Mouse (Mus musculus) stomach, postnatal 0 days (tissue): Measurements from ENCODE around the gene Tepp. TPM values are rescaled to one million over a fixed set of nuclear protein-coding genes. Genes with fewer than 3 reads are reported as not detected.

Source experiments
- ATAC-seq: fragments of 200-750 bp; cut with Nextera tagmentation; 2 replicates; pipeline ENCODE4 v1.8.0; 2017; ENCODE audit not compliant: low FRiP score, low TSS enrichment
- DNase-seq: peaks from one replicate; pipeline ENCODE4 v3.0.0-alpha.2; 2016; ENCODE audit warnings: low spot score
- H3K27ac ChIP-seq: fragments of 300-500 bp; sonication (generic); replicated peaks from 2 replicates; pipeline ENCODE4 v1.5.1; 2014; ENCODE audit warnings: mild to moderate bottlenecking, control low read depth
- H3K27me3 ChIP-seq: fragments of 300-500 bp; sonication (generic); 2 replicates; pipeline ENCODE4 v1.6.1; 2014; ENCODE audit warnings: low read length; ENCODE audit not compliant: control insufficient read depth, insufficient read depth
- H3K36me3 ChIP-seq: fragments of 300-500 bp; sonication (generic); 2 replicates; pipeline ENCODE4 v1.6.1; 2014; ENCODE audit warnings: low read length, mixed read lengths; ENCODE audit not compliant: control insufficient read depth, insufficient read depth
- H3K4me1 ChIP-seq: fragments of 300-500 bp; sonication (generic); replicated peaks from 2 replicates; pipeline ENCODE4 v1.6.1; 2014; ENCODE audit warnings: antibody characterized with exemption; ENCODE audit not compliant: control insufficient read depth, insufficient read depth
- H3K4me2 ChIP-seq: fragments of 300-500 bp; sonication (generic); replicated peaks from 2 replicates; pipeline ENCODE4 v1.6.1; 2014; ENCODE audit warnings: low read depth, mild to moderate bottlenecking, control low read depth, moderate library complexity
- H3K4me3 ChIP-seq: fragments of 300-500 bp; sonication (generic); 2 replicates; pipeline ENCODE4 v1.5.1; 2014; ENCODE audit warnings: low read depth, low read length, control low read depth
- H3K9ac ChIP-seq: fragments of 300-500 bp; sonication (generic); 2 replicates; pipeline ENCODE4 v1.6.1; 2014; ENCODE audit warnings: mild to moderate bottlenecking, low read length, control low read depth, mixed read lengths
- H3K9me3 ChIP-seq: fragments of 300-500 bp; sonication (generic); 2 replicates; pipeline ENCODE4 v1.6.1; 2016; ENCODE audit warnings: low read length; ENCODE audit not compliant: control insufficient read depth
- CTCF ChIP-seq: IDR thresholded peaks from 2 replicates; pipeline ENCODE4 v1.5.1; 2016; ENCODE audit warnings: antibody characterized with exemption, low read depth, mild to moderate bottlenecking, moderate library complexity
- EP300 ChIP-seq: optimal IDR thresholded peaks from 2 replicates; pipeline ENCODE3; 2016; ENCODE audit warnings: antibody characterized with exemption
- WGBS: fragments of 180-500 bp; shearing (Covaris S2); extraction: QIAGEN DNeasy Blood & Tissue Kit; methylation state at CpG from one replicate; pipeline ENCODE4 v1.1.7; 2014; 5-methylcytosine and 5-hydroxymethylcytosine counted together
- polyA plus RNA-seq: library from polyadenylated mRNA; unstranded; fragments of >200 nt; fragmentation: Nextera tagmentation; extraction: Ambion mirVana; gene quantifications from 2 replicates; pipeline ENCODE4 v1.2.1, GENCODE M21; 2015

The Tepp gene
- polyA plus RNA-seq, 1 experiment from 2014 or later: not detected

DNA sequence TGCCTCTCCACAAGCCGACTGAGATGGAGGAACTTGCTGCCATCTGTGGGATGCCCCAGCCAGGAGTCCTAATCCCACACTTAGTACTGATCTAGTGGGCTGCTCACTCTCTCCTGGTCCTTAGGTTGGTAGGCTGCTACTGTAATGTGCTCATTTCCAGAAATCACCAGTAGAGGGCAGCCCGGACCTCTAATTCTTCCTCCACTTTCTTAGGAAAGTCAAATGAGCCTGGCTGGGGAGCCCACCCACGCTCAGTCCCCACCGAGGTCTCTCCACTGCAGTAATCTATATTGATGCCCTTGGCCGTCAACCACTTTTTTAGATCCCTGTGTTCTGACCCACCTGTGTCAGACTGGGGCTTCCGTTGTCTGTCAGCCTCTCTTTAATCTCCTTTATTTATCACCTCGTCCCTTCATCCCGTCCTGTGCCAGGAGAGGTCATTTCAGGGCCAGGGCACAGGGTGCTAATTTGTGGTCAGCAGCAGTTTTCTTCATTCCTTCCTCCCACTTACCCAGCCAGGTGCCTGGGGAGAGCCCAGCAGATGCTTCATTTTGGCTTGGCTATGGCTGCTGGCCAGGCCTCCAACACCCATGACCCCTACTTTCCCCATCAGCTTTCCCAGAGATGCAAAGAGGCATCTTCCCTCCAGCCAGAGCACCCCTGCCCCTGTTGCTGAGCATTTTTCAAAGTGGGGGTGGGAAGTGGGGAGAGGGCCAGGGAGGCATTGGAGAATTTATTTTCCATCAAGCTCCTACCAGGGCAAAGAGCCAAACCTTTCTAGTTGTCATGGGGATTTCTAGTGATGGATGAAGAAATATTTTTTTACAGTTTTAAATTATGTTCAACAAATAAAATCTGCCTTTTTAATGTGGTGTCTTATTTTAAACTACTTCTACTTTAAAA, 36.5 kb downstream of the Tepp start:
- no peak overlapping the region for H3K9ac ChIP-seq
- no peak overlapping the region for H3K4me2 ChIP-seq
- H3K4me1 ChIP-seq: 0 out of 2 replicates have a peak, but pooled peaks cover 3% of the 10 kb centered on the region
- DNase-seq (peak; percentile 78), ATAC-seq (0 out of 2 replicates have a peak, but pooled peaks have one; percentile 6)
- TF ChIP-seq EP300: no peak
- TF ChIP-seq CTCF: peak; percentile 87
- no peaks in the 10 kb centered on the region for H3K27me3 ChIP-seq
- H3K36me3 ChIP-seq: no peaks in the 10 kb centered on the region; the same call in 1 of the 2 replicates
- WGBS: 21% methylated on average over 8 of the region's 8 CpGs
- H3K4me3 ChIP-seq: no peak overlapping the region
- no peak overlapping the region for H3K27ac ChIP-seq
- H3K9me3 ChIP-seq: no peaks in the 10 kb centered on the region

DNA sequence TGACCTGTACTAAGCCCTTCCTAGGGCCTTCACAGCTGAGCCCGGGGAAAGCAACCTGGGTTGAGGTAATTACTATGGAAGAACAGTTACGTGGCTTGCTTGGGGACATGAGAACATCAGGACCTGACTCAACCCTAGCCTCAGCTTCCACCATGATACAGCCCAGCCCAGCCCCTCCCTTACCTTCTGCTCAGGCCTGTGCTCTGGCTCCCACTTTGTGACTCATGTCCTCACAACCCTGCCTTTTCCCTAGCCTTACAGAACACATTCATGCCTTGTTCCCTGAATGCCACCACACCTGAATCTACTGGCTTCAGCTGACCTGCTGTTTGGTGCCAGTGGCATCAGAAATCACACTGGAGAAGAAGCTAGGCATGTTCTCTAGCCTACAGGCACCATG, 38.0 kb downstream of the Tepp start:
- ATAC-seq: peak; percentile 68
- H3K4me3 ChIP-seq: no peak overlapping the region
- peak overlapping the region; percentile 82 for H3K27ac ChIP-seq
- H3K4me1 ChIP-seq: 0 out of 2 replicates have a peak, but pooled peaks cover 3% of the 10 kb centered on the region
- no peak overlapping the region; the same call in 1 of the 2 replicates for H3K9ac ChIP-seq
- H3K9me3 ChIP-seq: no peaks in the 10 kb centered on the region
- TF ChIP-seq CTCF (no peak), EP300 (no peak)
- H3K4me2 ChIP-seq: no peak overlapping the region
- DNase-seq: peak; percentile 59
- WGBS: 79% methylated on average over 2 of the region's 2 CpGs
- no peaks in the 10 kb centered on the region; the same call in 1 of the 2 replicates for H3K36me3 ChIP-seq
- no peaks in the 10 kb centered on the region for H3K27me3 ChIP-seq

DNA sequence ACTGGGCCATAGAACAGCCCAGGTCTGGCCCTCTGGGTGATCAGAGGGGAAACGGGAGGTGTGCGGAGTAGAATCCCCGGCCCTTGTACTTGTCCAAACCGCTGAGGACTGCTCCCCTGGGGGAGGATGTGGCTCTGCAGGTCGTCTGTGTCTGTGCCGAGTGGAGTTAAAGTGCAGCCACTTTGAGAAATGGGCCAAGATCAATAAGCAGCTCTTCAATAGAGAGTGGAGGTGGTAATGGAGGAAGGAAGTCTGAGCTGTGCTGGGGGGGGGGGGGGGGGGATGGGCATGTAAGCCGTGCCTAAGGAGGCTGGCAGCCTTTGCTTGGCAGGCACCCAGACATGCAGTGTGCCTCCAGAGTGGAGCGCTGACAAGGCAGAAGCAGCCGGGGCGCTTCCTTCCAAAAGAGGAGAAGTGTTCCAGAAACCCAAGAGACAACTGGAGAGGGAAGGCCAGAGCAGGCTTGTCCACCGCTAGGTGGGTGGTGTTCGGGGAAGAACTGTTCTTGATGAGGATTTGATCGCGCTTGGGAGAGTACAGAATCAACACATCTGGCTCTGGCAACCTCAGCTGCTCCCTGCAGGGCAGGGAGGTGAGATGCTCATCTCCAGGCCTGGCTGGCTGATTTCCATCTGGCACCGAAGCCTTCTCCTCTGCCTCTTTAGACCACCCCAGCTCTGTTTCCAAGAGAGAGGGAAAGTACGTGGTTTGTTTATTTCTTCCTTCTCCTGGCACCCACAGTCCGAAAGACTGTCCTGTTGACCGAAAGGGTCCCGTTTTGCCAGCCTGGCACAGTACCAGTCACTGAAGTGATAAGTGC, 38.7 kb downstream of the Tepp start:
- Histone ChIP-seq H3K27ac (peak overlapping the region; percentile 82), H3K9ac (no peak overlapping the region; the same call in none of the 2 replicates), H3K9me3 (no peaks in the 10 kb centered on the region), H3K27me3 (no peaks in the 10 kb centered on the region), H3K4me2 (no peak overlapping the region), H3K36me3 (no peaks in the 10 kb centered on the region; the same call in 1 of the 2 replicates), H3K4me1 (0 out of 2 replicates have a peak, but pooled peaks cover 3% of the 10 kb centered on the region), H3K4me3 (no peak overlapping the region)
- TF ChIP-seq CTCF (peak; percentile 40), EP300 (no peak)
- DNase-seq: peak; percentile 61
- 33% methylated on average over 19 of the region's 19 CpGs for WGBS
- ATAC-seq: no peak

DNA sequence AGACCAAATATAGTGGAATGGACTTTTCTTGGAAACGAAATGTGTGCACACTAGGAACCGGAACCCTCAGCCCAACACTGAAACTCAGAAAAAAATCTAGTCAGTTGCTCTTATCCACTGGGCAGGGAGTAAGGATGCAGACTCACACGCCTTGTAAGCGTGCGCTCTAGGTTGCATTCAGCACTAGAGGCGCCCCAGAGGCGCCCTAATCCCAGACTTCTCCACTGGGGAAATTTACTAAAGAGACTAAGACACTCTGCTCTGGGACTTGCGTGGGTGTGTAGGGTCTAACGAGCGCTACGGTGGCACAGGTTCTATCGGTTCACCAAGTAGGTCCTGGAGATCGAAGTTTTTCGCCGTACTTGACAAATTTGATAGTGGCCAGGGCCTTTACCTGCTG, 41.1 kb downstream of the Tepp start:
- H3K9me3 ChIP-seq: no peaks in the 10 kb centered on the region
- peak overlapping the region; percentile 82 for H3K9ac ChIP-seq
- no peaks in the 10 kb centered on the region for H3K36me3 ChIP-seq
- 0 out of 2 replicates have a peak, but pooled peaks cover 3% of the 10 kb centered on the region for H3K4me1 ChIP-seq
- 2% methylated on average over 15 of the region's 15 CpGs for WGBS
- H3K27me3 ChIP-seq: no peaks in the 10 kb centered on the region
- H3K4me2 ChIP-seq: peak overlapping the region; percentile 91
- ATAC-seq (peak; percentile 52), DNase-seq (peak; percentile 76)
- peak overlapping the region; percentile 90; the same call in 1 of the 2 replicates for H3K27ac ChIP-seq
- peak; percentile 67 for TF ChIP-seq CTCF
- no peak for TF ChIP-seq EP300
- H3K4me3 ChIP-seq: peak overlapping the region; percentile 85

- Histone ChIP-seq H3K27ac (peak within 1 kb of the TSS; percentile 90), H3K4me1 (0 out of 2 replicates have a peak, but pooled peaks cover 3% of the 10 kb centered on the region), H3K9me3 (no peaks in the 10 kb centered on the region), H3K4me3 (peak within 1 kb of the TSS; percentile 85), H3K36me3 (no peaks in the 10 kb centered on the region), H3K4me2 (peak within 1 kb of the TSS; percentile 91), H3K27me3 (no peaks in the 10 kb centered on the region), H3K9ac (peak within 1 kb of the TSS; percentile 82)
- ATAC-seq: peak; percentile 80
- peak; percentile 93 for DNase-seq
- TF ChIP-seq EP300 (no peak), CTCF (peak; percentile 30; the same call in 1 of the 2 replicates)
- WGBS: under 1% methylated on average over 79 of the region's 80 CpGs
Observed at GRCm38 (mm10) chr8:95352151-95352870, 41.9 kb downstream of the Tepp start, which contains the start of gene Mmp15. Mmp15 (plus strand) TSS chr8:95352268.
